Comparison of ENCODE assay signal across 17 mouse cellular contexts in genomic region chr10:42980999-42981757, GRCm38 (mm10).
DNase-seq lines count a peak whose midpoint lies in the region; ATAC-seq lines count a peak whose summit lies in the region.
"Had no signal": no experiment of that assay in that cellular context is flagged by ENCODE, and none has a peak within 500 bp of the region (broad histone marks: within the 10 kb centered on the region; RNA-seq: fewer than 3 reads in every experiment).

No protein-coding gene starts in this region.

- no peak overlapping the region for H3K4me2 ChIP-seq in kidney, embryonic 16.5 days (replicated peaks; ENCODE audit: low read depth, low read length)
- H3K4me2 ChIP-seq: liver, embryonic 12.5 days; midbrain, embryonic 15.5 days had no signal

- H3K9ac ChIP-seq in kidney, embryonic 16.5 days (replicated peaks; ENCODE audit: low read length): no peak overlapping the region
- H3K9ac ChIP-seq: liver, embryonic 12.5 days; midbrain, embryonic 15.5 days had no signal

- peaks cover 4% of the 10 kb centered on the region for H3K4me1 ChIP-seq in kidney, embryonic 16.5 days (ENCODE audit: insufficient read depth, low read length)
- H3K4me1 ChIP-seq: liver, embryonic 12.5 days; midbrain, embryonic 15.5 days had no signal

- WGBS in kidney, embryonic 16.5 days: 66% methylated on average over 7 of the region's 7 CpGs

- no peaks in the 10 kb centered on the region for H3K36me3 ChIP-seq in kidney, embryonic 16.5 days (ENCODE audit: insufficient read depth, low read length)
- H3K36me3 ChIP-seq: liver, embryonic 12.5 days; midbrain, embryonic 15.5 days had no signal

- peak; percentile 59; the same call in 1 of the 2 replicates for ATAC-seq in kidney, embryonic 16.5 days (ENCODE audit: low FRiP score, low TSS enrichment)
- ATAC-seq: activated CD4-positive, CD25-positive, alpha-beta regulatory T cell, adult 4 months; liver, embryonic 12.5 days; midbrain, embryonic 15.5 days had no signal

- DNase-seq in kidney, postnatal 25 days: no peak
- DNase-seq in embryo, embryonic 10.5 days (ENCODE audit: low spot score): peak; percentile 66
- DNase-seq in embryo, embryonic 11 days: peak; percentile 39
- DNase-seq in neural tube, embryonic 10.5 days (ENCODE audit: extremely low spot score, low spot score): peak; percentile 40
- DNase-seq in cerebellum, postnatal 14 days: no peak
- no peak for DNase-seq in heart, postnatal 25 days (ENCODE audit: low spot score)
- DNase-seq: heart, adult 2 months; heart, postnatal 14 days; kidney, adult 18-20 months; lung, postnatal 14 days; thymus, adult 18-20 months had no signal

- 0 out of 2 replicates have a peak, but pooled peaks cover 6% of the 10 kb centered on the region for H3K27me3 ChIP-seq in kidney, embryonic 16.5 days (ENCODE audit: insufficient read depth, low read length)
- H3K27me3 ChIP-seq: CH12.LX; midbrain, embryonic 15.5 days had no signal

- H3K9me3 ChIP-seq in kidney, embryonic 16.5 days (ENCODE audit: low read length): no peaks in the 10 kb centered on the region
- H3K9me3 ChIP-seq: liver, embryonic 12.5 days; midbrain, embryonic 15.5 days had no signal

- H3K27ac ChIP-seq in kidney, embryonic 16.5 days (ENCODE audit: low read length): peak overlapping the region; percentile 43
- H3K27ac ChIP-seq: heart, adult 2 months; liver, embryonic 12.5 days; midbrain, embryonic 15.5 days had no signal

- no peak overlapping the region for H3K4me3 ChIP-seq in kidney, embryonic 16.5 days (ENCODE audit: low read length)
- H3K4me3 ChIP-seq: erythroblast, embryonic 14.5 days; heart, adult 2 months; liver, embryonic 12.5 days; midbrain, embryonic 15.5 days had no signal

- intact Hi-C loops in heart, postnatal 25 days (cut with DNase I): no loop called here

Comparison
In these comparisons a context has a peak if more than half of its experiments do, and no peak if none do; other contexts are left out.
1. DNase-seq: peak in embryo, embryonic 10.5 days (single experiment), embryo, embryonic 11 days (single experiment) and neural tube, embryonic 10.5 days (single experiment); none in kidney, postnatal 25 days (0 of 2), cerebellum, postnatal 14 days (0 of 2) and heart, postnatal 25 days (single experiment).